Mouse (Mus musculus) liver, embryonic 15.5 days (tissue): ENCODE measurements around the gene Cntnap4. TPM values are rescaled to one million over a fixed set of nuclear protein-coding genes. Genes with fewer than 3 reads are reported as not detected.
"Not testable (repeated sequence)": the region's sequence is repeated elsewhere in the genome, so short reads cannot be mapped to it uniquely, and the experiment has no call there.

ENCODE experiments used
- ATAC-seq: fragments of 200-750 bp; cut with Nextera tagmentation; 2 replicates; pipeline ENCODE4 v1.8.0; 2017; ENCODE audit warnings: moderate number of reproducible peaks, mild to moderate bottlenecking, moderate library complexity; ENCODE audit not compliant: insufficient read depth
- H3K27ac ChIP-seq: fragments of 300-500 bp; sonication (generic); replicated peaks from 2 replicates; pipeline ENCODE4 v1.5.1; 2015; ENCODE audit warnings: mild to moderate bottlenecking, inconsistent platforms
- H3K27me3 ChIP-seq: fragments of 300-500 bp; sonication (generic); 2 replicates; pipeline ENCODE4 v1.6.1; 2015; ENCODE audit warnings: mild to moderate bottlenecking, inconsistent platforms
- H3K36me3 ChIP-seq: fragments of 300-500 bp; sonication (generic); replicated peaks from 2 replicates; pipeline ENCODE4 v1.6.1; 2015; ENCODE audit warnings: moderate library complexity, mild to moderate bottlenecking, inconsistent platforms
- H3K4me1 ChIP-seq: fragments of 300-500 bp; sonication (generic); replicated peaks from 2 replicates; pipeline ENCODE4 v1.6.1; 2015; ENCODE audit warnings: inconsistent platforms
- H3K4me2 ChIP-seq: fragments of 300-500 bp; sonication (generic); 2 replicates; pipeline ENCODE4 v1.6.1; 2015; ENCODE audit warnings: moderate library complexity, mild to moderate bottlenecking, inconsistent platforms
- H3K4me3 ChIP-seq: fragments of 300-500 bp; sonication (generic); replicated peaks from 2 replicates; pipeline ENCODE4 v1.5.1; 2015; ENCODE audit warnings: mild to moderate bottlenecking, inconsistent platforms
- H3K9ac ChIP-seq: fragments of 300-500 bp; sonication (generic); 2 replicates; pipeline ENCODE4 v1.6.1; 2015; ENCODE audit warnings: moderate library complexity, mild to moderate bottlenecking, inconsistent platforms
- H3K9me3 ChIP-seq: fragments of 300-500 bp; sonication (generic); replicated peaks from 2 replicates; pipeline ENCODE4 v1.6.1; 2016; ENCODE audit warnings: inconsistent platforms
- WGBS: fragments of 180-500 bp; shearing (Covaris S2); methylation state at CpG from one replicate; pipeline ENCODE4 v1.1.7; 2015; ENCODE audit warnings: mixed read lengths; ENCODE audit not compliant: insufficient replicate concordance; 5-methylcytosine and 5-hydroxymethylcytosine counted together
- polyA plus RNA-seq: library from polyadenylated mRNA; unstranded; fragments of >200 nt; fragmentation: Nextera tagmentation; extraction: Ambion mirVana; gene quantifications from 2 replicates; pipeline ENCODE4 v1.2.1, GENCODE M21; 2015

Gene Cntnap4
- polyA plus RNA-seq, 1 experiment from 2014 or later = 0.01 TPM

- no peak overlapping the region for H3K27ac ChIP-seq
- H3K4me2 ChIP-seq = no peak overlapping the region
- no peaks in the 10 kb centered on the region for H3K4me1 ChIP-seq
- WGBS = 70% methylated on average over 15 of the region's 15 CpGs
- no peak overlapping the region for H3K9ac ChIP-seq
- H3K4me3 ChIP-seq = no peak overlapping the region
- no peak for ATAC-seq
- H3K9me3 ChIP-seq = no peaks in the 10 kb centered on the region
- H3K27me3 ChIP-seq = no peaks in the 10 kb centered on the region
- no peaks in the 10 kb centered on the region for H3K36me3 ChIP-seq
Measured at GRCm38 (mm10) chr8:112730583-112731432, 161.0 kb downstream of the Cntnap4 start.

- WGBS = 77% methylated on average over 3 of the region's 3 CpGs
- Histone ChIP-seq H3K36me3 (no peaks in the 10 kb centered on the region), H3K4me2 (no peak overlapping the region), H3K9me3 (no peaks in the 10 kb centered on the region), H3K27me3 (no peaks in the 10 kb centered on the region), H3K4me1 (no peaks in the 10 kb centered on the region), H3K4me3 (no peak overlapping the region), H3K9ac (no peak overlapping the region), H3K27ac (no peak overlapping the region)
- no peak for ATAC-seq
Measured at GRCm38 (mm10) chr8:112735575-112735974, 165.7 kb downstream of the Cntnap4 start.

- H3K4me3 ChIP-seq = no peak overlapping the region
- no peaks in the 10 kb centered on the region for H3K36me3 ChIP-seq
- H3K4me2 ChIP-seq = no peak overlapping the region
- WGBS = 57% methylated on average over 4 of the region's 4 CpGs
- H3K9me3 ChIP-seq = no peaks in the 10 kb centered on the region
- H3K27ac ChIP-seq = no peak overlapping the region
- no peak for ATAC-seq
- H3K4me1 ChIP-seq = no peaks in the 10 kb centered on the region
- no peak overlapping the region for H3K9ac ChIP-seq
- H3K27me3 ChIP-seq = no peaks in the 10 kb centered on the region
Measured at GRCm38 (mm10) chr8:112743331-112743730, 173.5 kb downstream of the Cntnap4 start.

GRCm38 (mm10) chr8:112747296-112747695 lies 177.5 kb downstream of the Cntnap4 start:
- Histone ChIP-seq H3K4me2 (no peak overlapping the region), H3K9ac (no peak overlapping the region), H3K4me3 (no peak overlapping the region), H3K36me3 (no peaks in the 10 kb centered on the region), H3K9me3 (no peaks in the 10 kb centered on the region), H3K27me3 (no peaks in the 10 kb centered on the region), H3K4me1 (no peaks in the 10 kb centered on the region), H3K27ac (no peak overlapping the region)
- ATAC-seq = no peak
- WGBS = 66% methylated on average over 5 of the region's 5 CpGs

- Histone ChIP-seq H3K9me3 (no peaks in the 10 kb centered on the region), H3K27me3 (no peaks in the 10 kb centered on the region), H3K4me1 (no peaks in the 10 kb centered on the region), H3K27ac (no peak overlapping the region), H3K4me3 (no peak overlapping the region), H3K4me2 (no peak overlapping the region), H3K9ac (no peak overlapping the region), H3K36me3 (no peaks in the 10 kb centered on the region)
- WGBS = 56% methylated on average over 4 of the region's 4 CpGs
- ATAC-seq = no peak
Measured at GRCm38 (mm10) chr8:112755171-112755570, 185.3 kb downstream of the Cntnap4 start.

- ATAC-seq = no peak
- Histone ChIP-seq H3K9ac (no peak overlapping the region), H3K36me3 (no peaks in the 10 kb centered on the region), H3K4me2 (no peak overlapping the region), H3K27ac (no peak overlapping the region), H3K9me3 (no peaks in the 10 kb centered on the region), H3K4me3 (no peak overlapping the region), H3K4me1 (no peaks in the 10 kb centered on the region), H3K27me3 (no peaks in the 10 kb centered on the region)
- 81% methylated on average over 17 of the region's 17 CpGs for WGBS
Measured at GRCm38 (mm10) chr8:112803058-112803457, 233.2 kb downstream of the Cntnap4 start.

- no peaks in the 10 kb centered on the region for H3K27me3 ChIP-seq
- WGBS = 50% methylated on average over 6 of the region's 6 CpGs
- H3K4me3 ChIP-seq = no peak overlapping the region
- no peak for ATAC-seq
- no peaks in the 10 kb centered on the region for H3K4me1 ChIP-seq
- no peaks in the 10 kb centered on the region for H3K9me3 ChIP-seq
- H3K9ac ChIP-seq = no peak overlapping the region
- no peak overlapping the region for H3K27ac ChIP-seq
- no peak overlapping the region for H3K4me2 ChIP-seq
- H3K36me3 ChIP-seq = no peaks in the 10 kb centered on the region
Measured at GRCm38 (mm10) chr8:112809382-112809781, 239.5 kb downstream of the Cntnap4 start.

- H3K4me2 ChIP-seq = no peak overlapping the region
- no peaks in the 10 kb centered on the region for H3K27me3 ChIP-seq
- no peak overlapping the region for H3K9ac ChIP-seq
- H3K27ac ChIP-seq = no peak overlapping the region
- 36% methylated on average over 2 of the region's 2 CpGs for WGBS
- no peaks in the 10 kb centered on the region for H3K4me1 ChIP-seq
- H3K9me3 ChIP-seq = no peaks in the 10 kb centered on the region
- ATAC-seq = no peak
- no peaks in the 10 kb centered on the region for H3K36me3 ChIP-seq
- H3K4me3 ChIP-seq = no peak overlapping the region
Measured at GRCm38 (mm10) chr8:112841057-112841456, 271.2 kb downstream of the Cntnap4 start.

- 65% methylated on average over 1 of the region's 1 CpGs for WGBS
Measured at GRCm38 (mm10) chr8:112849541-112849940, 279.7 kb downstream of the Cntnap4 start.

GRCm38 (mm10) chr8:112906458-112907112 lies 336.7 kb downstream of the Cntnap4 start:
- WGBS = 50% methylated on average over 8 of the region's 8 CpGs
- no peaks in the 10 kb centered on the region for H3K9me3 ChIP-seq
- no peaks in the 10 kb centered on the region for H3K4me1 ChIP-seq
- ATAC-seq = no peak
- H3K36me3 ChIP-seq = no peaks in the 10 kb centered on the region
- H3K27me3 ChIP-seq = no peaks in the 10 kb centered on the region
- no peak overlapping the region for H3K27ac ChIP-seq
- H3K9ac ChIP-seq = no peak overlapping the region
- H3K4me2 ChIP-seq = no peak overlapping the region
- H3K4me3 ChIP-seq = no peak overlapping the region

More at GRCm38 (mm10) chr8:112849541-112849940, 279.7 kb downstream of the Cntnap4 start:
- not testable (repeated sequence) for H3K36me3 ChIP-seq, H3K4me1 ChIP-seq, H3K4me3 ChIP-seq, H3K9me3 ChIP-seq, H3K27me3 ChIP-seq, H3K9ac ChIP-seq, H3K27ac ChIP-seq, ATAC-seq, H3K4me2 ChIP-seq

- no peaks in the 10 kb centered on the region for H3K4me1 ChIP-seq
- no peak for ATAC-seq
- H3K9ac ChIP-seq = no peak overlapping the region
- H3K4me2 ChIP-seq = no peak overlapping the region
- no peak overlapping the region for H3K27ac ChIP-seq
- H3K36me3 ChIP-seq = no peaks in the 10 kb centered on the region
- H3K9me3 ChIP-seq = no peaks in the 10 kb centered on the region
- no peak overlapping the region for H3K4me3 ChIP-seq
- H3K27me3 ChIP-seq = no peaks in the 10 kb centered on the region
- WGBS = 46% methylated on average over 5 of the region's 5 CpGs
Measured at GRCm38 (mm10) chr8:112909527-112909926, 339.7 kb downstream of the Cntnap4 start.
